Mouse (Mus musculus): ENCODE measurements around the gene Castor2.

Castor2 gene

GRCm38 (mm10) chr5:134099496-134100211 is at the start of gene Castor2:
Gene Castor2 (plus strand): TSS chr5:134099711.
- peak; percentile 86 for DNase-seq (ENCODE audit: low read depth)

GRCm38 (mm10) chr5:134050711-134051110 is 48.8 kb upstream of the Castor2 start:
- no peak for DNase-seq (ENCODE audit: low read depth)

- no peak for DNase-seq (ENCODE audit: low read depth)
Observed at GRCm38 (mm10) chr5:134052614-134053013, 46.9 kb upstream of the Castor2 start.

- no peak for DNase-seq (ENCODE audit: low read depth)
Observed at GRCm38 (mm10) chr5:134054496-134054895, 45.0 kb upstream of the Castor2 start.

GRCm38 (mm10) chr5:134058793-134059352 is 40.6 kb upstream of the Castor2 start:
- no peak for DNase-seq (ENCODE audit: low read depth)

- peak; percentile 23 for DNase-seq (ENCODE audit: low read depth)
Observed at GRCm38 (mm10) chr5:134063362-134064064, 36.0 kb upstream of the Castor2 start.

- no peak for DNase-seq (ENCODE audit: low read depth)
Observed at GRCm38 (mm10) chr5:134066261-134066660, 33.2 kb upstream of the Castor2 start.

GRCm38 (mm10) chr5:134067924-134068323 is 31.6 kb upstream of the Castor2 start:
- no peak for DNase-seq (ENCODE audit: low read depth)

- DNase-seq (ENCODE audit: low read depth) = no peak
Observed at GRCm38 (mm10) chr5:134073512-134074041, 25.9 kb upstream of the Castor2 start.

GRCm38 (mm10) chr5:134074368-134074767 is 25.1 kb upstream of the Castor2 start:
- DNase-seq (ENCODE audit: low read depth) = no peak

GRCm38 (mm10) chr5:134076175-134076574 is 23.3 kb upstream of the Castor2 start:
- no peak for DNase-seq (ENCODE audit: low read depth)

- DNase-seq (ENCODE audit: low read depth) = peak; percentile 52
Observed at GRCm38 (mm10) chr5:134080685-134081548, 18.6 kb upstream of the Castor2 start.

- DNase-seq (ENCODE audit: low read depth) = no peak
Observed at GRCm38 (mm10) chr5:134085227-134085626, 14.3 kb upstream of the Castor2 start.

- DNase-seq (ENCODE audit: low read depth) = no peak
Observed at GRCm38 (mm10) chr5:134085887-134086639, 13.4 kb upstream of the Castor2 start.

- DNase-seq (ENCODE audit: low read depth) = no peak
Observed at GRCm38 (mm10) chr5:134087211-134087610, 12.3 kb upstream of the Castor2 start.

- no peak for DNase-seq (ENCODE audit: low read depth)
Observed at GRCm38 (mm10) chr5:134095766-134096165, 3.7 kb upstream of the Castor2 start.

- DNase-seq (ENCODE audit: low read depth) = no peak
Observed at GRCm38 (mm10) chr5:134098341-134098902, 1.1 kb upstream of the Castor2 start.

GRCm38 (mm10) chr5:134098976-134099375 is 535 bp upstream of the Castor2 start:
- DNase-seq (ENCODE audit: low read depth) = no peak

GRCm38 (mm10) chr5:134100232-134100771 is 791 bp downstream of the Castor2 start:
- no peak for DNase-seq (ENCODE audit: low read depth)

GRCm38 (mm10) chr5:134101322-134101721 is 1.8 kb downstream of the Castor2 start:
- DNase-seq (ENCODE audit: low read depth) = no peak

- peak; percentile 24 for DNase-seq (ENCODE audit: low read depth)
Observed at GRCm38 (mm10) chr5:134101883-134102282, 2.4 kb downstream of the Castor2 start.
